Mouse (Mus musculus) ovary, postnatal 10 days (tissue): Measurements from ENCODE around the gene Prkci.

Experiments used
- DNase-seq: peaks from one replicate; pipeline ENCODE4 v3.0.0; 2022; ENCODE audit warnings: low spot score

Prkci gene

GRCm38 (mm10) chr3:30995283-30995898 is at the start of gene Prkci:
TSS of gene Prkci (plus strand) at chr3:30995747.
- peak; percentile 82 for DNase-seq

- no peak for DNase-seq
These were observed 43.9 kb upstream of the Prkci start for GRCm38 (mm10) chr3:30951652-30952051.

DNA sequence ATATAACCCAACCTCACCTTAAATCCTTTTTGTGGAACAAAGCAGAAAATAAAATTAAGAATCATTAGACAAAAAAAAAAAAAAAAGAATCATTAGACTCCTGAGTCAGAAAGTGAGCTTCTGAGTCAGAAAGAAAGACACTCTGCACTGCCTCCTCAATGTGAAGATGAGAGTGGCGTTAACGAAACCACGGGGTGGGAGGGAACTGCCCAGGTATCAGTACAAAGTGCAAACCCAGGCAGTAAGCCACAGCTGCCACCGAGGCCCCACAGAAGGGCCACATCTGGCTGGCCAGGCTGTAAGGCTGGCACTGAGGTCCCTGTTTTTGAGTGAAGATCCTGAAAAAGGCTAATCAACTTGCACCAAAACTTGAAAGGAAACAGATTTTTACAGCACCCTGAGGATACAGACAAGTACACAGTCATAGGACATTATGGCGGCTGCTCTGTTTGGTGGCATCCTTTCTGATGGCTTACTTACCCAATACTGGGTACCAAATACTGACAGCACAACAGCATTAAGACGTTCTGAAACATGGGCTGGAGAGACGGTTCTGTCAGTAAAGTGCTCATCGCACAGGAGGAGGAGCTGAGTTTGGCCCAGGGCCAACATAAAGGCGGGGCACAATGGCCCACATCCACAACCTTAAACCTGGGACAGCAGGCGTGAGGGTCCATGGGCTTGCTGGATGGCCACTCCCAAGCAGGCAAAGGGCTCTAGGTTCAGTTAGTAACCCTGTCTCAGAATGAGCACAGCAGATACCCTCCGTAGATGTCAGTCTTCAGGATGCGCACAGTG is 43.1 kb upstream of the Prkci start:
- DNase-seq = no peak

DNA sequence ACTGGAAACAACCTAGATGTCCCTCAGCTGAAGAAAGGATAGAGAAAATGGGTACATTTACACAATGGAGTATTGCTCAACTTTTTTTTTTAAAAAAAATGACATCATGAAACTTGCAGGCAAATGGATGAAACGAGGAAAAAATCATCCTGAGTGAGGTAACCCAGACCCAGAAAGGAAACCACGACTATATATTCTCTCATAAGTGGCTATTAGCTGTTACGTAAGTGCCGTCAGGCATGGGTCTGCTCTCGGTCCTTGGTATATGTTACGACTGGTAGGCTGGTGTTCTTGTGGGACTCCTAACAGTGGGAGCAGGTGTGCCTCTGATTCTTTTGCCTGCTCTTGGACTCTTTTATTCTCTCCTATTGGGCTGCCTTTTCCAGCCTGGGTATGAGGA is 39.2 kb upstream of the Prkci start:
- no peak for DNase-seq

DNA sequence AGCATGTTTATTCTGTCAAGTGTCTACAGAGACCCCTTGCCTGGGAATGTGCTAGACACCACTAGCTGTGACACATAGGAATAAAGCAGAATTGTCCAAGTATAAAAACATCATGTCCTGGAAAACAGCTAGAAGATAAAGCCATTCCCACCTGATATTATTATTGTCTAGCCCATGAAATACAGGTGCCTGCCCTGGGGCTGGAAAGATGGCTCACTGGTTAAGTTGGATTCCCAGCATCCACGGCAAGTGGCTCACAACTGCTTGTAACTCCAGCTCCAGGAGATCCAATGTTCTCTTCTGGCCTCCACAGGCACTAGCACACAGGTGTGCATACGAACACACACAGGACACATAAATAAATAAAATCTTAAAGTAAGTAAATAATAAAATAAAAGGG is 36.8 kb upstream of the Prkci start:
- no peak for DNase-seq

DNA sequence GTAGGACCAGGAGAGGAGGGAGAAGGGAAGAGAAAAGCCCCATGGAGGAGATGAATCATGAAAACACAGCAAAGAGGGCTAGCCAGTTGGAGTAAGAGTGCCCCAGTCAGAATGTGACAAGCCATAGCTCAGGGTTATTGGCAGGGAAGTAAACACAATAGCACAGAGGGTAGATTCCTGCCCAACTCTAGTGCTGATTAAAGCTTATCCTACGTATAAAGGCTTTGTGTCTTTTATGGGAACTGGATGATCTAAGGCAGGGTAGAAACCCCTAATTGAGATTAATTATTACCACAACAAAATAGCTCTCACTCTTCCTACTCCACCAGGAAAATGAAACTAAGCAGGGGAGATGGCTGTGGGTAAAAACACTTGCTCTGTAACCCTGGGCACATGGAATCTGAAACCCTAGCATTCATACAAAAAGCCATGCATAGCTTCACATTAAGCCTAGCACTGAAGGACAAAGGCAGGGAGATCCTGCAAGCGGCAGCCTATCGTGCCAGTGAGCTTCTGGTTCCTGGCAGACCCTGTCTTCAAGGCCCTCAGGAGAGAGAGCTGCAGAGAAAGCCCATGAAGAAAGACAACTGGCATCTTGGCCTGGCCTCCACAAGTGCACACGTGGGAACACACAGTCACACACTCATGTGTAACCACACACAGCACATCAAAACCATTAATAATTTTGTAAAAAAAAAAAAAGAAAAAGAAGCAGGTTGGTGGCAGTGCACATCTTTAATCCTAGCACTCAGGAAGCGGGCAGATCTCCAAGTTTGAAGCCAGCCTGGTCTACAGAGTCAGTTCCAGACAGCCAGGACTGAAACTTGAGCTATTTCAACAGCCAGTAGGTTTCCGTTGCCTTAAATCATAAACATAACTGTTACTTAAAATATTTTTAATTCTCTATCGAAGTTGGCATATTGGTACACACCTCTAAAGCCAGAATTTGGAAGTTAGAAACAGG is 35.4 kb upstream of the Prkci start:
- no peak for DNase-seq

DNA sequence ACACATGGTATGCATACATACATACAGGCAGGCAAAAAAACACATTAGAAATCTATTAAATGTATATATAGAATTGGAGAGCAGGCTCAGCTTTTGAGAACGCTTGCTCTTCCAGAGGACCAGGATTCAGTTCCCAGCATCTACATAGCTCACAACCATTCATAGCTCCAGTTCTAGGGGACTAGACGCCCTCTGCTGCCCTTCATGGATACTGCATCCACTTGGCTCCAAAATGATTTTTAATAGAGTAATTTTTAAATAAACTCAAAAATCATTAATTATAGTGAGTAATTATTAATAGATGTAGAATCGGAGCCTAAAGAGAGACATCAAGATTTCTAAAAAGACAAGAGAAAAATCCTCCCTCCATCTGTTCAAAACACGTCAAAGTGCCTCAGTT is 32.4 kb upstream of the Prkci start:
- DNase-seq = no peak

- no peak for DNase-seq
These were observed 31.3 kb upstream of the Prkci start for GRCm38 (mm10) chr3:30964216-30964615.

- no peak for DNase-seq
These were observed 29.9 kb upstream of the Prkci start for GRCm38 (mm10) chr3:30965644-30966043.

GRCm38 (mm10) chr3:30968531-30969092 is 26.9 kb upstream of the Prkci start:
- DNase-seq = peak; percentile 26

GRCm38 (mm10) chr3:30969104-30969581 is 26.4 kb upstream of the Prkci start, which contains the start of gene Phc3:
TSS of gene Phc3 (minus strand) at chr3:30969415.
- DNase-seq = peak; percentile 90

- peak; percentile 20 for DNase-seq
These were observed 20.3 kb upstream of the Prkci start for GRCm38 (mm10) chr3:30975102-30975754.

DNA sequence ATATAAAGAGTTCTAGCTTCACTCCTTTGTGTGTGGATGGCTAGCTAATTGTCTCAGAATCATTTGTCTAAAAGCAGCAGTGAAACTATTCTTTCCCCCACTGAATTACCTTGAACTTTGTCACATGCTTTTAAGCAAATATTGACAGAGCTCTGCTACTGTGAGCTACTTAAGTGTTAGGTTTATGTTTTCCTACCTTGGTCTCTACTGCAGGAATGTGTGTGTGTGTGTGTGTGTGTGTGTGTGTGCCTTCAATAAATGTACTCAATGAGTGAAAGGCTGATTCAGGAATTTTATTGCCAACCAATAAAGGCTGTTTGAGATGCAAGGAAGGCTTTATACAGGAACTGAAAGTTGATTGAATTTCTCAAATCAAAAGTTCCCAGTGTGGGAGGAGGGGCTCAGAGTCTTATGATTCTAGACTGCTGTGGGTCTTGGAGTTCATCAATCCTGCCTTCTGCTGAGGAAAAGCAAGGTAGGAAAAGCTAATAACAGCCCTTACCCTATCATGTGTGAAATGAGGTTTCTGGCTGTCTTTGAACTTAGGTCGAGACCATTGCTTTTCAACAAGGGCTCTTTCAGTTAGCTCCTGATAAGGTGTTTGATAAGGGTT is 18.4 kb upstream of the Prkci start:
- no peak for DNase-seq

- DNase-seq = no peak
These were observed 13.7 kb upstream of the Prkci start for GRCm38 (mm10) chr3:30981616-30982380.

GRCm38 (mm10) chr3:30982924-30983536 is 12.5 kb upstream of the Prkci start:
- no peak for DNase-seq

GRCm38 (mm10) chr3:30987396-30988318 is 7.9 kb upstream of the Prkci start:
- DNase-seq = no peak

DNA sequence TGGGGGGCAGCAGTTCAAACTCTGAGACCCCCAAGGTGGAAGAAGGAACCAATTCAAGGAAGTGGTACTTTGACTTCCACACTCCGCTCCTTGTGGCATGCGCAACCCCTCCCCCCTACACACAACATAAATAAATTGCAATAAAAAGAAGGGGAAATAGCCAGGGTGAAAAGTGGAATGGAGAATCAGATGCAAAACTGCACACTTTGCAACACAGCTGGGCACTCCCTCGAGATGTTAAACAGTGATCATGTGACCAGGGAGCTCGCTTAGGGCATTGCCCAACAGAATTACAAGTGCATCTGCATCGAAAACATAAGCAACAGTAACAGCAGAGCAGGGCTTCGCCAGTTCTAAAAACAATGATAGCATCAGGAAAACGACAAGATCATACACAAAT is 3.4 kb upstream of the Prkci start:
- no peak for DNase-seq

- DNase-seq = no peak
These were observed 2.4 kb upstream of the Prkci start for GRCm38 (mm10) chr3:30993066-30993573.
